Mouse (Mus musculus): ENCODE measurements around the gene Setmar.

Gene Setmar

GRCm38 (mm10) chr6:108064918-108065526, at the start of gene Setmar:
Gene Setmar, plus strand, starts transcription at chr6:108065045.
- ATAC-seq (ENCODE audit: insufficient number of reproducible peaks, low FRiP score, low TSS enrichment) = peak; percentile 94

- ATAC-seq (ENCODE audit: insufficient number of reproducible peaks, low FRiP score, low TSS enrichment) = no peak
These were observed 43.2 kb upstream of the Setmar start for GRCm38 (mm10) chr6:108021646-108022045.

DNA sequence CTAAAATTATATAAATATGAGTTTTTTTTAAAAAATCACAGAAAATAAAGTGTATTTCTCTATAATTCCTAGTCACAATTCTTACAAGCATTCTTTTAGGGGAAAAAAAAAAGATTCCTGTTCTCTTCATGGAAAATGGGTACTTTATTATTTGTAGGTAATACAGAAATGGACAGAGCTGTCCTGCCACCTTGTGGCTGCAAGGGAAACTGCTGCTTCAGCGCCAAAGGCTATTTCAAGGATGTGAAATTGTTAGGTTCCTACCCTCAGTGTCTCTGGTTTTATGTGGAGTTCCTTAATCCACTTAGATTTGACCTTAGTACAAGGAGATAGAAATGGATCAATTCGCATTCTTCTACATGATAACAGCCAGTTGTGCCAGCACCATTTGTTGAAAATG, 9.8 kb upstream of the Setmar start:
- ATAC-seq (ENCODE audit: insufficient number of reproducible peaks, low FRiP score, low TSS enrichment) = peak; percentile 66; the same call in 1 of the 2 replicates

DNA sequence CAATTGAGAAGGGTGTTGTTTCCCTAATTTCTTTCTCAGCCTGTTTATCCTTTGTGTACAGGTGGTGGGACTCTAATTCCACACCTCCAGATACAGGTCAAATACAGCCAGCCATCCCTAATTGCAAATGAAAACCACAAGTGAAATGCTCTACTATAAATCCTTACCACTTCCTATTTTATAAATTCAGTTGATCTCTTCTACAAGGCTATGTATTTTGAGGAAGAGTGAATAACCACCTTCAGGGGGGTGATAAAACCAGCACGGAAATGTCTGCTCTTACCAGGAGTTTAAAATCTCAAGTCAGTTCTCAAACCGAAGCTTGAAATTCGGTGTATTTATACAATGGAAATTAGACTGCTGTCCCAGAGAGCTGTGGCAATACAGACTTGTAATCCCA, 8.9 kb upstream of the Setmar start:
- ATAC-seq (ENCODE audit: insufficient number of reproducible peaks, low FRiP score, low TSS enrichment) = no peak

DNA sequence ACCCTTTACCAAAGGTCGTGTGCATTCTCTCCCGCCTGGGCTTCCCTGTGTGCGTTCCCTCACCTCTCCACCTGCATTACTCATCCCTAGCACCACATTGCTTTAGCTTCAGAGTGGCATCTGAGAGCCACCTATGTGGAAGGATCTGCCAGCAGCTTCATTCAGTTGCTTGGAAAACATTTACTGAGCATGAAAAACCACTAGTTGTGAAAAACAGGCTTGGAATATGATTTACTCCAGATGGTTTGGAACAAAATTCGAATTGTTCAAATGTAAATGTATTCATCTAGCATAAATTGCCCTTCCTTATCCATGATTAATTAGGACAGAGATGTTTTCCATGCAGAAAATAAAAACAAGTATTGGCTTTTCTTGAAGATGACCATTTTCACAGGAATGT, 7.5 kb upstream of the Setmar start:
- ATAC-seq (ENCODE audit: insufficient number of reproducible peaks, low FRiP score, low TSS enrichment) = no peak

DNA sequence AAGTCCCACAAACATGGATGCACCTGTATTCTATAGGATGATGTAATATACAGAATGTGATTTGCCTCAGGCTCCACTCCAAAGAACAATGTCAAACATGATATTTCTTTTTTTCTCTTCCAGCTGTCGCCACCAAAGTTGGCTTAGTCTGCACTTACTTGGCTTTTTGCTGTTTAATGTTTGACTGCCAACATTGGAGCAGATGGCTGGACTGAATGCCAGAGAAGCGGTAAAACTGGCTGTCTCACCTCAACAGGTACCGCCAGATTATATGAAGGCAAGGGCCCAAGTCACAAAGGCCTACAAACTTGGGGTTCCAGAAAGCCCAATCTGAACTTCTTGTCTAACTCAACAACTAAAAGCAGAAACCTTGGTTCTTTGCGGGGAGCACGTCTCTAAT, 6.8 kb upstream of the Setmar start:
- no peak for ATAC-seq (ENCODE audit: insufficient number of reproducible peaks, low FRiP score, low TSS enrichment)

DNA sequence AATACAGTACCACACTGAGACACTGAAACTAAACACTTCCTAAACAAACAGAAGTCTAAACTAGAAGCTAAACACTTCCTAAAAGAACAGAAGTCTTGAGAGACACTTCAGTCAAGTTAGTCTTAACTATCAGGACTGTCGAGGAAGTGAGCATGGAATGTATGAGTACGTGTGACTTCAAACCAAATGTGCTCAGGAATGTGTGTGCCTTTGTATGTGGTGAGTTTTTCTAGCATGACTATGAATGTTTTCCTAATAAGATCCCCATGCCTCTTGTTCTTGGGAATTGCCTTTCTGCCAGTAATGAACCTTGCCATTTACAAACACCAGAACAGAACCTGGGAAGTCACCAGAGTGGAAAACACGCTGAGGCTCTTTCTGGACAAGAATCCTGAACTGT, 3.7 kb upstream of the Setmar start:
- no peak for ATAC-seq (ENCODE audit: insufficient number of reproducible peaks, low FRiP score, low TSS enrichment)

GRCm38 (mm10) chr6:108065583-108065982, 738 bp downstream of the Setmar start:
- ATAC-seq (ENCODE audit: insufficient number of reproducible peaks, low FRiP score, low TSS enrichment) = peak; percentile 26; the same call in 1 of the 2 replicates

DNA sequence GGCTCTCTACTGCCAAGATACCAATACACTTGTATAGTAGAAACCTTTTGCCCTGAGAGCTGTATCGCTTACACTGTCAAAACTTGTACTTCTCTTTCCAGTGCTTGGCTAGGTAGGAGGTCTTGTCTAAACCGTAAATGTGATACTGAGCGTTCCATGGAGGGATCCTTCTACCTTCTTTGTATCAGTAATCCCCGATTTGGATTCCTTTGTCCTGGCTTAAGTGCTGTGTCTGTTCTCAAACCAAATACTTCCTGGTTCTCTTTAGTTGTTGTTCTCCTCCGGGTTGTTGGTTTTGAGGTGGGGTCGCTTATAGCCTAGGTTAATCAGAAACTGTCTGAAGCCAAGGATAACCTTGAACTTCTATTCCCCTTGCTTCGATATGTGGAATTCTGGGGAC, 6.1 kb downstream of the Setmar start:
- ATAC-seq (ENCODE audit: insufficient number of reproducible peaks, low FRiP score, low TSS enrichment) = no peak

GRCm38 (mm10) chr6:108073071-108073470, 8.2 kb downstream of the Setmar start:
- no peak for ATAC-seq (ENCODE audit: insufficient number of reproducible peaks, low FRiP score, low TSS enrichment)

GRCm38 (mm10) chr6:108073931-108074330, 9.1 kb downstream of the Setmar start:
- no peak for ATAC-seq (ENCODE audit: insufficient number of reproducible peaks, low FRiP score, low TSS enrichment)

DNA sequence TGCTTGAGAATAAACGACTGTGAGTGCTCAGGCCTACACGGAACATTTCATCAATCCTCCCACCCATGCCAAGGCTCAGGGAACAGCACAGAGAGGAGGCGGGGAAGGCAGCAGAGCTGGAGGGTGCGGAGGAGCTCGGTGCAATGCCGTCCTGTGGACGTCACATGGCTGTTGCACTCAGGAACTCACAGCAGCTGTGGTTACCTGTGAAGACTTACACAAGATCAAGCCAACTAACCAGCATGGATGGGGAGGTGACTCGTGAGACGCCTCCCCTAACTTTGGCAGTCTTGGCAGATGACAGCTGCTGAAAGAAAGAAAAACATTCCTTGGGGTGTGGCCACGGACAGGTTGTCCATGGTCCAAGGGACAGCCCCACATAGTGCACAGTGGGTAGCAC, 9.8 kb downstream of the Setmar start:
- no peak for ATAC-seq (ENCODE audit: insufficient number of reproducible peaks, low FRiP score, low TSS enrichment)

DNA sequence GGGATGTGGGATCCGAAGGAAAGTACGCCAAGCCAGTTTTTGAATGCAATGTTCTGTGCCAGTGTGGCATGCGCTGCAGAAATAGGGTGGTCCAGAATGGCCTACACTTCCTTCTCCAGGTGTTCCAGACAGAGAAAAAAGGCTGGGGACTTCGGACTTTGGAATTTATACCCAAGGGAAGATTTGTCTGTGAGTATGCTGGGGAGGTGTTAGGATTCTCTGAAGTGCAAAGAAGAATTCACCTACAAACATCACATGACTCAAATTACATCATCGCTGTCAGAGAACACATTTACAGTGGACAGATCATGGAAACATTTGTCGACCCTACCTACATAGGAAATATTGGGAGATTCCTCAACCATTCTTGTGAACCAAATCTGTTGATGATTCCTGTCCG, 11.0 kb downstream of the Setmar start:
- no peak for ATAC-seq (ENCODE audit: insufficient number of reproducible peaks, low FRiP score, low TSS enrichment)

GRCm38 (mm10) chr6:108091296-108091695, 26.5 kb downstream of the Setmar start:
- ATAC-seq (ENCODE audit: insufficient number of reproducible peaks, low FRiP score, low TSS enrichment) = no peak

GRCm38 (mm10) chr6:108092646-108093045, 27.8 kb downstream of the Setmar start:
- no peak for ATAC-seq (ENCODE audit: insufficient number of reproducible peaks, low FRiP score, low TSS enrichment)

GRCm38 (mm10) chr6:108093449-108093848, 28.6 kb downstream of the Setmar start:
- no peak for ATAC-seq (ENCODE audit: insufficient number of reproducible peaks, low FRiP score, low TSS enrichment)

GRCm38 (mm10) chr6:108095445-108095844, 30.6 kb downstream of the Setmar start:
- ATAC-seq (ENCODE audit: insufficient number of reproducible peaks, low FRiP score, low TSS enrichment) = no peak

GRCm38 (mm10) chr6:108098171-108098845, 33.5 kb downstream of the Setmar start:
- no peak for ATAC-seq (ENCODE audit: insufficient number of reproducible peaks, low FRiP score, low TSS enrichment)

DNA sequence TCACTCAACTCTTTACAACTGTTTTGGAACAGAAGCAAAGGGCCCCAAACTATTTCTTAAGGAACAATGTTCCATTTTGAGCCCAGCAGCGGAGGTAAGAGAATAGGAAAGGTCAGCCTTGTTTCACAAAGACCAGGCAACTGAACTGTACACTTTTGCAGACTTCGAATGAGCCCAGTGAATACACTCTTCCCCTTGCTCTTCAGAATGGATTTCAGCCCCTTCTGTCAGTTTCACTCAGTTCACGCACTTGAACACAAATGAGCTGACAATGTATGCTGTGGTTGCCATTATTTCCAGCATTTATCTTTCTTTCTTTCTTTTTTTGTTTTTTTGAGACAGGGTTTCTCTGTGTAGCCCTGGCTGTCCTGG, 34.0 kb downstream of the Setmar start:
- ATAC-seq (ENCODE audit: insufficient number of reproducible peaks, low FRiP score, low TSS enrichment) = no peak

- no peak for ATAC-seq (ENCODE audit: insufficient number of reproducible peaks, low FRiP score, low TSS enrichment)
These were observed 37.3 kb downstream of the Setmar start for GRCm38 (mm10) chr6:108101936-108102830.

DNA sequence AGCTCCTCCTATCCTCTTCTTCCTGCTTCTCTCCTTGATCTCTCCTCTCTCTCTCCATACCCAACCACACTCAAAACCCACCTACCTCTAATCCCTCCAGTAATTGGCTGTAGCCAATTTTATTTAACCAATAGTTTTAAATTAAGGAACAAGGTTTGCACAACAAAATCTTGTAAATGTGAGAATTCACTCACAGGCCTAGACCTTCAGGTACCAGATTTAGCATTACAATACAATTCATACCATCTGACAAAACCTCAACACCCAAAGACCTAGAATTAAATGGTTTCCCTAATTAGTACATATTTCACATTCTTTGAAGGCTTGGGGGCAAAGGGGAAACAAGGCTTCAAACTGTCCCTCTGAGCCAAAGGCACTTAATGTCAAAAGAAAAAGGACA, 42.5 kb downstream of the Setmar start:
- no peak for ATAC-seq (ENCODE audit: insufficient number of reproducible peaks, low FRiP score, low TSS enrichment)
